Mouse (Mus musculus) bone marrow, adult 2 months (tissue): Measurements from ENCODE around the gene Trappc2l. TPM values are rescaled to one million over a fixed set of nuclear protein-coding genes. Genes with fewer than 3 reads are reported as not detected.

Source experiments
- H3K27ac ChIP-seq: fragments of 200-500 bp; 2 replicates; pipeline ENCODE4 v1.5.1; 2012; ENCODE audit warnings: low read depth, mild to moderate bottlenecking, control low read depth, inconsistent platforms, low read length; ENCODE audit not compliant: control insufficient read depth, poor library complexity, insufficient read depth
- H3K4me1 ChIP-seq: fragments of 200-500 bp; 2 replicates; pipeline ENCODE4 v1.6.1; 2011; ENCODE audit warnings: low read length; ENCODE audit not compliant: control insufficient read depth, insufficient read depth
- H3K4me3 ChIP-seq: fragments of 200-500 bp; replicated peaks from 2 replicates; pipeline ENCODE3; 2011; ENCODE audit warnings: mild to moderate bottlenecking, low read depth, low read length, control low read depth; ENCODE audit not compliant: control insufficient read depth
- CTCF ChIP-seq: fragments of 200-500 bp; IDR thresholded peaks from 2 replicates; pipeline ENCODE4 v1.5.1; 2011; ENCODE audit warnings: low read length, control low read depth; ENCODE audit not compliant: control insufficient read depth, insufficient read depth
- POLR2A ChIP-seq: fragments of 200-500 bp; IDR thresholded peaks from 2 replicates; pipeline ENCODE4 v1.6.1; 2011; ENCODE audit warnings: low read depth, mild to moderate bottlenecking, control low read depth, low read length, borderline replicate concordance; ENCODE audit not compliant: control insufficient read depth
- WGBS: fragments of 180-500 bp; shearing (Covaris S2); methylation state at CpG from one replicate; pipeline ENCODE4 v1.1.7; 2018; 5-methylcytosine and 5-hydroxymethylcytosine counted together
- polyA plus RNA-seq: library from polyadenylated mRNA; stranded (reverse); fragments of >200 nt; gene quantifications from 2 replicates; pipeline ENCODE4 v1.2.4, GENCODE M21; 2011; ENCODE audit warnings: low replicate concordance; ENCODE audit not compliant: missing spikeins, insufficient read depth, insufficient read length

Trappc2l gene
- polyA plus RNA-seq, 1 experiment = 36.5 TPM

- no peak for TF ChIP-seq POLR2A
- no peaks in the 10 kb centered on the region; the same call in 1 of the 2 replicates for H3K4me1 ChIP-seq
- H3K27ac ChIP-seq = peak overlapping the region; percentile 67
- peak overlapping the region; percentile 71 for H3K4me3 ChIP-seq
- 42% methylated on average over 8 of the region's 8 CpGs for WGBS
These were observed 36.2 kb upstream of the Trappc2l start for GRCm38 (mm10) chr8:122575286-122575685.

- TF ChIP-seq CTCF = no peak
- no peak for TF ChIP-seq POLR2A
- 6% methylated on average over 21 of the region's 21 CpGs for WGBS
- peak overlapping the region; percentile 67 for H3K27ac ChIP-seq
These were observed 35.4 kb upstream of the Trappc2l start for GRCm38 (mm10) chr8:122575735-122576647.

GRCm38 (mm10) chr8:122576648-122577022 is 34.8 kb upstream of the Trappc2l start, which contains the start of gene Aprt:
Aprt (minus strand) TSS chr8:122576909.
- H3K27ac ChIP-seq = peak within 1 kb of the TSS; percentile 67
- H3K4me3 ChIP-seq = peak within 1 kb of the TSS; percentile 71
- WGBS = under 1% methylated on average over 39 of the region's 39 CpGs
- no peaks in the 10 kb centered on the region; the same call in 1 of the 2 replicates for H3K4me1 ChIP-seq
- TF ChIP-seq POLR2A = peak; percentile 71; the same call in 1 of the 2 replicates
- TF ChIP-seq CTCF = no peak

More at GRCm38 (mm10) chr8:122575735-122576647, 35.4 kb upstream of the Trappc2l start:
- Histone ChIP-seq H3K4me1 (no peaks in the 10 kb centered on the region; the same call in 1 of the 2 replicates), H3K4me3 (peak overlapping the region; percentile 71)

GRCm38 (mm10) chr8:122577116-122577515 is 34.3 kb upstream of the Trappc2l start:
- Histone ChIP-seq H3K4me1 (no peaks in the 10 kb centered on the region; the same call in 1 of the 2 replicates), H3K27ac (no peak overlapping the region), H3K4me3 (no peak overlapping the region)
- TF ChIP-seq CTCF = no peak
- no peak for TF ChIP-seq POLR2A
- 62% methylated on average over 10 of the region's 10 CpGs for WGBS

GRCm38 (mm10) chr8:122579196-122579595 is 32.2 kb upstream of the Trappc2l start:
- H3K4me1 ChIP-seq = no peaks in the 10 kb centered on the region; the same call in 1 of the 2 replicates
- 82% methylated on average over 7 of the region's 7 CpGs for WGBS
- no peak overlapping the region for H3K4me3 ChIP-seq
- H3K27ac ChIP-seq = no peak overlapping the region
- TF ChIP-seq CTCF = no peak
- no peak for TF ChIP-seq POLR2A

- TF ChIP-seq CTCF (no peak), POLR2A (no peak)
- Histone ChIP-seq H3K4me1 (no peaks in the 10 kb centered on the region; the same call in 1 of the 2 replicates), H3K27ac (no peak overlapping the region), H3K4me3 (no peak overlapping the region)
- 89% methylated on average over 15 of the region's 15 CpGs for WGBS
These were observed 30.5 kb upstream of the Trappc2l start for GRCm38 (mm10) chr8:122580926-122581325.

GRCm38 (mm10) chr8:122584981-122585380 is 26.5 kb upstream of the Trappc2l start:
- 84% methylated on average over 9 of the region's 9 CpGs for WGBS
- no peak overlapping the region for H3K27ac ChIP-seq
- no peaks in the 10 kb centered on the region; the same call in 1 of the 2 replicates for H3K4me1 ChIP-seq
- no peak overlapping the region for H3K4me3 ChIP-seq
- TF ChIP-seq CTCF (no peak), POLR2A (no peak)

- TF ChIP-seq CTCF = no peak
- WGBS = 63% methylated on average over 14 of the region's 14 CpGs
- Histone ChIP-seq H3K4me3 (no peak overlapping the region), H3K4me1 (no peaks in the 10 kb centered on the region; the same call in 1 of the 2 replicates), H3K27ac (no peak overlapping the region)
These were observed 26.0 kb upstream of the Trappc2l start for GRCm38 (mm10) chr8:122585411-122585891.
